Mouse (Mus musculus) ovary, postnatal 14 days (tissue): ENCODE data around the gene 1700014D04Rik.
"Not testable (repeated sequence)": the region's sequence is repeated elsewhere in the genome, so short reads cannot be mapped to it uniquely, and the experiment has no call there.

Source experiments
- DNase-seq: peaks from one replicate; pipeline ENCODE4 v3.0.0; 2022; ENCODE audit warnings: low spot score

1700014D04Rik gene

DNA sequence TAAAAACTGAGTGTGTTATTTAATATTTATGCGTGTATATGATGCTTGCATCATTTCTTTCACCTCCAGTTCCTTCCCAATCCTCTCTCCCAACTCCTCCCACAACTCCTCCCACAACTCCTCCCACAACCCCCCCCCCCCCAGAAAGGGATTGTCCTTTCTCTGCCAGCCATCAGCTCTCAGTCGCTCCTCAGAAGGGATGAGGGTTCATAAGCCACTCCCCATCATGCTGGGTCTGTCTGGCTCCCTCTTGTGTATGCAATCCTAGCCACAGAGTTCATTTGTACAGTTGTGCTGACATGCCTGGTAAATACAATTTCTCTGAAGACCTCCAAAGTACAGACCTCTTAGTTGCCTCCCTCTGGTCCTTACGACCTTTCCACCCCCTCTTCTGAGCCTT is 11.4 kb downstream of the 1700014D04Rik start:
- DNase-seq: no peak

DNA sequence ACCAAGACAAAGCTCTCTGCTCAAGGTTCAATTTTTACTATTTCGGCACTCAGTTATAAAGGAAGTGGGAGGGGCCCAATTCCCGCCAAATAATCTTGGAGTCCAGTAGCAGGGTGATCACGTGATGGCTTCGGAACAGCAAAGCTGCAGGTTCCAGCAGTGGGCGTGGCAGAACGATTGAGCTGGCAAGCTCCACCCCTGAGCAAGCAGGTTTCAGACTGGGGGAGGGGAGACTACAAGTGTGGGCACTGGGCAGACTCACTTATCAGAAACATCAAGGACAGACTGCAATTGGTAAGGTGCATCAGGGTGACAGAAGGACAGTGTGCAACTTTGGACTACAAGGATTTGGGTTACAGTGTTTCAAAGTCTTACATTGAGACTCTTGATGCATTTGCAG is 12.2 kb downstream of the 1700014D04Rik start:
- DNase-seq: not testable (repeated sequence)

DNA sequence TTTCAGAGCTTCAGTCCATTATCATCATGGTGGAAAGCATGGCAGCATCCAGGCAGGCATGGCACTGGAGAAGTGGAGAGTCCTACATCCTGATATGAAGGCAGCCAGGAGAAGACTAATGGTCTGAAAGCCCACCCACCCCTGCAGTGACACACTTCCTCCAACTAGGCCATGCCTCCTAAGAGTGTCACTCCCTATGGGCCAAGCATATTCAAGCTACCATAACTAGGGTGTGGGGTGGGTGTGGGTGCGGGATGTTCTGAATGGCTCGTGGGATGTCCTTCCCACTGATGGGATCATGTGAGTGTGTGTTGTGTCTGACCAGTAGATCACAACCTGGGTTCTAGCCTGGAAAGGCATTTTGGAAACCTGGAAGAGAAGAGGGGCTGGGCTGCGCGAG is 12.6 kb downstream of the 1700014D04Rik start:
- DNase-seq: no peak

DNA sequence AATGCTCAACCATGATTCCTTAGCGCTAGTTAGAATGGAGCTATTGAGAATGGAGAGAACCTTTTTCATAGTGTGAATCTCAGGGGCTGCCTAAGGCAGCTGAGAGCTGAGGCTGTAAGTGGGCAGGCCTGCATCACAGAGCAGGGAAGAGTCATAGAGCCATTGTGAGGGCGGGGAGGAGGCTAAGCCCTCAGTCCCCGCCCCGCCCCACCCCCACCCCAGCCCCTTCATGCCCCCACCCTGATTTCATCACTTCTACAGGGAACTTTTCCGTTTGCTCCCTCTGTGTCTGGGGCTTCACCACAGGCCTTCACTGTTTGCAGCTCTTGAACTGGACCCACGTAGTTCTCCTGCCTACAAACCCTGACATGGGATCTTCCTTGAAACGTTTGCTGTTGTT is 14.9 kb downstream of the 1700014D04Rik start, which contains the start of gene Spata31d1d:
Gene Spata31d1d, minus strand, starts transcription at position 101 of the 400 bp plus-strand sequence.
- DNase-seq: no peak

DNA sequence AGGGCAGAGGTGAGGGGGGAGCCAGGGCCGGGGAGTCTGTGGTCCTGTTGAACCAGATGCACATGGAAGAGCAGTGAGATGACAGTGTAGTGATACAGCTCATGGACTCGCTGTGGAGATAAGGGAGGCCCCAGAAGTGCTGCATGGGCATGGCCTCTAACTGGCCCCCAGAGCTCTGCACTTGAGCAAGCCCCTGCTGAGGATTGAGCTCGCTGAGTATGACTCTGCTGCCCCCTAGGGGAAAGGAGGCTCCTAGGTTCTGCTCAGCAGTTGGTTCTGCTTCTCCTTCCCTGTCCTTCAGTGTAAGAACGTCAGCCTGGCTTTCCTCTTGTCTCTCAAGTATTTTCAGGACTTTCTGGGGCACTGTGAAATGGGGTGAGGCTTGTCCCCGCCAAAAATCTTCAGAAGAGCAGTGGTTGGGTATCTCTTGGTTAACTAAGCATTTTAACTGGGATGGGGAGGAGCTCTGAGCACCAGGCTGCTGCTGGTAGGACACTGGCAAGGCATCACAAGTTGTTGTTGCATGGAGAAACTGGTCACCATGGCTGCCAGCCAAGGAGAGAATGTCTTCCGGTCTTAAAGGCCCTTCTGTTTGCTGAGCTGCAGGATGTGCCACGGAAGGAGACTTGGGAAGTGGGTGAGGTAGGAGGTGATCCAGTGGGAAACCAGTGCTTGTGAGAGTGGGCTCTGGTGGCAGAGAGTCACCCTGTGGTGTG is 18.0 kb downstream of the 1700014D04Rik start:
- peak; percentile 77 for DNase-seq

DNA sequence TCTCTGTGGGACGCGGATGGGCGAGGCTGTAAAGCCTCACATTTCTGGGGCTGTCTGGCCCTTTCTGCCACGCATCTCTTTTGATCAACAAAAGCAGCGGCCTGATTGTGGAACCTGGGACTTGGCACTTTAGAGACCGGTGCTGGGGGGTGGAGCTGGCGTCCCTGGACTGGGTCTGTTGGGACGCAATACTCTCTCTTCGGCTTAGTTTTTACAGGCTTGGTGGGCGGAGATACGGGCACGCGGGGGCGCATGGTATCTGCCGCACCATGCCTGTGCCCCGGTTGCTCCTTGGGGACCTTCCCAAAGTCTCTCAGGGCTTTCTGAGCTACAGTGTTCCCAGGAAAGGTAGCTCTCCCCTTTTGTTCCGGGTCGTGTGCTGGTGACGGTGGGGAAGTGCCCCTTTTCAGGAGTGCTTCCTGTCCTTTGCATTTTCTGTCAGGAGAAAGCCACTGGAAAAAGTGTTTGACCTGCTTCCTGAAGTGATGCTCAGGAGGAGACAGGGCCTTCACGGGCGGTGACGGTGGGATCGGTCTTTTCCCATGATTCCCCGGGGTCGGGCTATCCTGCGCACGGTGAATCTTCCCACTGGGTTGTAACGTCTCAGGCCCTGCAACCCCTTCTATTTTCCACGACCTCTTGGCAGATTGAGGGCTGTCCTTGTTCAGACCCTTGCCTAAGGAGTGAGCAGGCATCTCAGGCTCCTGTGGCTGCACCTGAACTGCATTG is 20.2 kb downstream of the 1700014D04Rik start:
- DNase-seq: no peak

DNA sequence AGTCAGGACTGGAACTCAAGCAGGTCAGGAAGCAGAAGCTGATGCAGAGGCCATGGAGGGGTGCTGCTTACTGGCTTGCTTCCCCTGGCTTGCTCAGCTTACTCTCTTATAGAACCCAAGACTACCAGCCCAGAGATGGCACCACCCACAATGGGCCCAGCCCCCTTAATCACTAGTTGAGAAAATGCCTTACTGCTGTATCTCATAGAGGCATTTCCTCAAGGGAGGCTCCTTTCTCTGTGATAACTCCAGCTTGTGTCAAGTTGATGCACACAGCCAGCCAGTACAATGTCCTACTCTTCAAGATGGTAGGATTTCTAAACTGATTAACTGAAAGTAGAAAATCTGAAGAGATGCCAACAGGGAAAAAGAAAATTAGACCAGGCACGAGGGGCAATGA is 24.5 kb downstream of the 1700014D04Rik start:
- DNase-seq: not testable (repeated sequence)

DNA sequence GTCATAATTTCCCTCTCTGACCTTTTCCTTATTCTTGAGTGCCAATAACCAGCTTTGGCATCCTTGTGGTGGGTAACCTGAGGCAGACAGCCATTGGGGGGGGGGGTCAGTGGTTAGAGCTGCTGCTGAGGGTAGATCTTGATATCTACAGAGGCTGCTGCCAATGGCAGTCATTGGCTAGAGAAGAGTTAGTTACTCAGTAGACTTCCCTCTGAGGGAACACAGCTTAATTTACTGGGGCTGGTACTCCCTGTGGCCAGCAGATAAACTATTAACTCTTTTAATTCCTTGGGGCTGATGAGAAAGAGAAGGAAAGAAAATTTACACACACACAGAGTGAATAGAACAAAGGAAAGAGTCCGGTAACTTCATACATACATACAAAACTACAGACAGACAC is 27.1 kb downstream of the 1700014D04Rik start:
- DNase-seq: no peak

DNA sequence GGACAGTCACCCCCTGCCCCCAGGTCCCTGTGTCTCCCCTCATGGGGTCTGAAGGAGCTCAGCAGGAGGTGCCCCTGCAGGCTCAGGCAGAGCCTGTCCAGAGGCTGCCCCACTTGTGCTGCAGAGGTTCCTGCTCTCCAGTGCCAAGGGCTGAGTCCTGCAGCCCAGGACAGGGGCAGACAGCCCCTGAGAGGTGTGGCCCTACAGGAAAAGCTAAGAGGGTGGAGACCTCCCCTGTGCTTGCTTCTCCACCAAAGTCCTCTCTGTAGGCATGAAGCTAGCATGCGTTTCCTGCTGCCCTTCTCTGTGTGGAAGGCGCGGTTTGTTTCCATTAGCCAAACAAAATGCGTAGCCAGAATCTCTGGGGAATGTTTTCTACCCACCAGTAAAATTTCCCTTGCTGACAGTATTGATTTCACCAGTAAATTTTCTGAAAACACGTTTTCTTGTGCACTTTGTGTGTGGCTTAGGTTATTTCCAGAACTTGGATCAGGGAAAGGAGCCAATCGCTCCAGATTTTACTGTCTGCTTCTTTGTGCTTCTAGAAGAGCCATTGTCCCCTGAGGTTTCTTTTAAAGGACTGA is 27.6 kb downstream of the 1700014D04Rik start:
- not testable (repeated sequence) for DNase-seq

DNA sequence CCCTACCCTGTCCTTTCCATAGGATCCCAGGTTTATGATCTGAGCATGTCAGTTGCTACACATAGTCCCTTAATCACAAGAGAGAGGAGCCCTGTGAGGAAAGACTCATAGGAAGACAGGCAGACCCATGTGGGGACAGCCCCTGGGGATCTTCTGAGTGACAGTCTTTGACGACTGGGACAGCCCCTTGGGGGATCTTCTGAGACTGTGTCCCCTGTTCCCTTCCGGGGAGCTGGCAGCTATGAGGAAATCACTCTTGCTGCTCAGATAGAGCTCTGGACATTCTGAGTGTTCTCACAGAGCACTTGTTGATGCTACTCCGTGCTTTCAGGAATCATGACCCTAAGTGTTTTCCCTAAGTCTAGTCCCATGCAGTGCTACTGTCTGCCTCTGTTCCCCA is 32.8 kb downstream of the 1700014D04Rik start:
- DNase-seq: no peak

DNA sequence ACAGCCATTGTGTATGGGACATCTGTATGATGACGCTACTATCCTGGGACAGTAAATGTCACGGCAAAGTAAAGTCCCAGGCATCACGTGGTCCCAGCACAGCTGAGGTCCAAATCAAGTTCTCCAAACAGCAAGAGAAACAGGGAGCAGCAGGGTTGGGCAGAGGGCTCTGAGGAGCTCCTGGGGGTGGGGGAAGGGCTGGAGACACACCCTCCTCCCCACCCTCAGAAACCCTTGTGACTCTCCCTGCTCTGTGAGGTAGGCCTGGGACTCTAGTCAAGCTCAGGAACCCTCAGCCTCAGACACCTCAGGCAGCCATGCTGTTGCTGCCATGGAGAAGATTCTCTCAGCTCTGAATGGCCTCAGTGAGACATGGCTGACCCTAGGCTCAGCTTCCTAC is 34.6 kb downstream of the 1700014D04Rik start, which contains the start of gene Spata31d1b:
Gene Spata31d1b, plus strand, starts transcription at position 301 of the 400 bp plus-strand sequence.
- DNase-seq: not testable (repeated sequence)

DNA sequence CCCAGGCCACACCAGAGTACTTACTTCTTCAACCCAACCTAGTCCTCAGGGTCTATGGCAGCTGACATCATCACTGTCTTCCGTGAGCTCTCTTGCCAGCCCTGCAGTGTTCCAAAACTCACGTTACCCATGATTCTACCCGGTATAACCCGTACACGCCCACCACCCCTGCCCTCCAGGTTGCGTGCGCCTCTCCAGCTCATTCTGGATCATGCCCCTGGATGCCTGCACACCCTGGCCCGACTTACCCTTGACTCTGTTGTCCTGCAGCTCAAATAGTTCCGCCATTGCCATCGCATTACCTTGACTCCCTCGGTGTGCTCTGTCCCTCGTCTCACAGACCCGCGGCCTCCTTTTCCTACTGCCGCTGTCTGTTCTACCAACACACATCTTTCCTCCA is 36.3 kb downstream of the 1700014D04Rik start, which contains the start of gene Spata31d1a:
Gene Spata31d1a, minus strand, starts transcription at position 101 of the 400 bp plus-strand sequence.
- DNase-seq: no peak

DNA sequence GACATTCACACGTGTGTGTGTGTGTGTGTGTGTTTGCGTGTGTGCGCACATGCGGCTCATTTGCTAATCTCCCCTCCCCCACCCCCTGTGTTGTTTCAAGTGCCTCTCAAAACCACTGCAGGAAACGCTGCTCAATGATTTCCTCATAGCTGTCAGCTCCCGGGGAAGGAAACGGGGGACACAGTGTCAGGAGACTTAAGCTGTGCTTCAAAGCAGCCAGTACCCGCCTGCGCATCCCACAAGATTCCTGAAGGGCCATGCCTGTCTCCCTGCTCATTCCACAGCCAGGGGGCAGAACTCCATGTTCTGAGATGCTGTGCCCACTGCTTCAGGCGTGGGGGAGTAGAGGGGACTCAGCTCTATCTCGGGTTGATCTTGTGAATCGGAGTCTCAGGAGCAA is 42.0 kb downstream of the 1700014D04Rik start:
- no peak for DNase-seq

DNA sequence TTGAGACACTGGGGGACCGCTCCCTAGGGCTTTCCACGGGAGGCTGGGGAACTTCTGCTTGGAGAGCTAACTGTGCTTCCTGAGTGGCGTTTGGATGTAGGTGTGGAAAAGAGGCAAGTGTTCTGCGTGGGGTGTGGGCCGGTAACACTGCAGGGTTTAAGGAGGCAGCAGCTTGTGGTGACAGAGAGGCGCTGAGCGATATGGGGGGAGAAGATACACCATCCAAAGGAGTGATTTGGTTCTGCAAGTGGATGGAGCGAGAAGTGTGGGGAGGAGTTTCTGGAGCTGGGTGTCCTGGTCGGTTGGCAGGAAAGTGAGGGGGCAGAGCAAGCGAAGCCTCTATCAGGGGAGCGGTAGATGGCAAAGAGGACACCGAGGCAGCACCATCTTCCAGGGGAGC is 43.0 kb downstream of the 1700014D04Rik start:
- no peak for DNase-seq

DNA sequence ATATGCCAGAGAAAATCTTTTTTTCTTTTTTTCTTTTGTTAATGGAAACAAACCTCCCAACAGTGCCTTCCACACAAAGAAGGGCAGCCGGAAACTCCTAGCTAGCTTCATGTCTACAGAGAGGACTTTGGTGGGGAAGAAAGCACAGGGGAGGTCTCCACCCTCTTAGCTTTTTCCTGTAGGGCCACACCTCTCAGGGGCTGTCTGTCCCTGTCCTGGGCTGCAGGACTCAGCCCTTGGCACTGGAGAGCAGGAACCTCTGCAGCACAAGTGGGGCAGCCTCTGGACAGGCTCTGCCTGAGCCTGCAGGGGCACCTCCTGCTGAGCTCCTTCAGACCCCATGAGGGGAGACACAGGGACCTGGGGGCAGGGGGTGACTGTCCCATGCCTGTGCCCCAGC is 46.4 kb downstream of the 1700014D04Rik start:
- not testable (repeated sequence) for DNase-seq

DNA sequence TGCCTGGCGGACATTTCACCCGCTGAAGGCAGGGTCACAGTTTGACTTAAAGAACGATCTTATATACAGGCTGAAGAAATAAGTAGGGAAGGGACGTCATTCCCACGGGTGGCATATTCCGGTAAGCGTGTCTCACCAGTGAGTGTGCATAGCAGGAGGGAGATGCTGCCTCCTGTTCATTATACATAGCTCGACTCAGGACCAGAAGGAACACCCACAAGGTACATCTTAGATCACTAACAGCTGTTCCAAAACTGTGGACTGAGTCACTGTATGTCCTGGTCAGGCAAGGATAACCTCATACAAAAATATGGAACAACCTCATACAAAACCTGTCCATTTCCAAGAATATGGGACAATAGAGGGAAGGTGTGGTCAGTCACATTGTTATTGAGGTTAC is 47.4 kb downstream of the 1700014D04Rik start:
- DNase-seq: no peak

DNA sequence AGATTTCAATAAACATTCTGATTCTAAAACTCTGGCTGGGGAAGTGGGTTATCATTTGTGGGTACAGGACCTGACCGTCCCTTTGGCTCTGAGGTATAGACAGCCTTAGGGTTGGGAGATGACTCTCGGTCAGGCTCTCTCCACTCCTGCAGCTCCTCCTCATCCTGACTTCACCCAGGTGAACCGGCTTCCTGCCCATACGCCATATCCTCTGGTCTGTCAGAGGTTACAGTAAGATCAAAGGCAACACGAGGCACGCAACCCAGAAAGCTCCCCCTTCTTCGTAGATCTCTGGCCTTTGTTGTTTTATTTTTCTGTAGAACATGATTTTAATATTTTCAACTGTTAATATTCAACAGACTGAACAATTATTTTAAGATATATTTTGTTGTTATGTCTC is 50.8 kb downstream of the 1700014D04Rik start:
- no peak for DNase-seq

DNA sequence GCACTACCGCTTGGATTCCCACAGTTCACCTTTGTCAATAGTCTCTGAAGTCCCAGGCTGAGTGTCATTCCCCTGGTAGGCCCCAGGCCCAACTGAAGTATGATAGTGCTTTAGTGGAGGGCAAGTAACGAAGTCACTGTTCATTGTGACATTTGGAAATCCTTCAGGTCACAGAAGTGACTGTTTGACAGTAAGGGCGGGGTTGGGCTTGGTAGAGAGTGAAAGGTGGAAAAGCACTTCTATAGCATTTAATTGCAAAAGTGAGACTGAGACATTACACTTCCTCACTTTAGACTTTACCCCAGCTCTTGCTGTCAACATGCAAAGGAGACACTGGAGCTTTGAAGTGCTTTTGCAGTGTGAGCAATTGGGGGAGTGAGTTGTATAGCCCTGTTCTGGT is 52.5 kb downstream of the 1700014D04Rik start, which contains the start of gene 4921517D22Rik:
Gene 4921517D22Rik, minus strand, starts transcription at position 101 of the 400 bp plus-strand sequence.
- DNase-seq: no peak

DNA sequence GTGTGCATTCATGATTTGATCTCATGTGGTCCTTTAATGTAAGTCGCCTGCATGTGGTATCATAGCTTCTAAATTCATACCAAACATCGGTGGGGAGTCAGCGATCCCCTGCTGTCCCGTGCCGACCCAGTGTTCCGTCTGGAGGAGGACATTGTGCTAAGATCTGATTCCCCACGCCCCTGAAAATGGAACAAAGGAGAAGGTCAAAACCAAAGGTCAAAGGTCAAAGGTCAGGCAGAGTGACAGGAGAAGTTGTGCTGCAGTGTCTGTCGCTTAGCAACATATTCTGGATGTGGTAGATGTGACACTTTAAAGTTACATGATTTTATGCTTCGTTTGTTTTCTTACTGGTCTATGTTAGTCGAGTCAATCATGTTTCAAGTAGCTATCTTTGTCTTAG is 55.1 kb downstream of the 1700014D04Rik start:
- DNase-seq: no peak
